ENCODE assay signal across 8 mouse cellular contexts in the genomic region with DNA sequence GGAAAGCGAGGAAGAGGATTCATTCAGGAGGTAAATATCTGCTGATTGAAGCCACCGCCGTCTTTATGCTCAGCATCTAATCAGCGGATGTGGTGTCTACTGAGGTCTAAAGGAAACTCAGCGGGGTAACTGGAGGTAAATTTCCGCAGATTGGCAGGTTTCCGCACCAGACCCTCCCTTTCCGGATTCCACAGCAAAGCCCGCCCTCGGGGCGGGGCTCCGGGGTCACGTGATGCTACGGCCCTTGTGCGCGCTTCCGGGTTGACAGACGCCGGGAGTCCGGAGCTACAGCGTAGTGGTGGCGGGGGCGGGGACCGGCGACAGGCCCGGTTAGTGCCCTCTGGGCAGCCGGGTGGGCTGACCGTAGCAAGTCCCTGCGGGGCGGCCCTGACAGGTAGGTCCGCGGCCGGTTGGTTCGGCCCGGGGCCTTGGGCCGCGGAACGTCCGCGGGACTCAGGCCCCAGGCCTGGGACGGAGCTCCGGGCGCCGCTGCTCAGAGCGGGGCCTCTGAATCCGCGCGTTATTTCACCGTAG. TPM values are rescaled to one million over a fixed set of nuclear protein-coding genes. Genes with fewer than 3 reads are reported as not detected.
DNase-seq lines count a peak whose midpoint lies in the region; ATAC-seq and TF ChIP-seq lines count a peak whose summit lies in the region.

A gene (plus strand): TSS at position 247 of the 534 bp plus-strand sequence.

- no peaks in the 10 kb centered on the region for H3K9me3 ChIP-seq in embryonic facial prominence, embryonic 14.5 days (ENCODE audit: control insufficient read depth, low read length)
- H3K9me3 ChIP-seq in limb, embryonic 13.5 days: no peaks in the 10 kb centered on the region
- H3K9me3 ChIP-seq in midbrain, embryonic 16.5 days (replicated peaks; ENCODE audit: control insufficient read depth, low read length, poor library complexity, severe bottlenecking): no peaks in the 10 kb centered on the region

- H3K4me3 ChIP-seq in embryonic facial prominence, embryonic 14.5 days (ENCODE audit: low read depth, low read length): peak within 1 kb of the TSS; percentile 94
- H3K4me3 ChIP-seq in heart, adult 2 months: peak within 1 kb of the TSS; percentile 81
- H3K4me3 ChIP-seq in limb, embryonic 13.5 days: peak within 1 kb of the TSS; percentile 83
- H3K4me3 ChIP-seq in midbrain, embryonic 16.5 days (ENCODE audit: low read depth, low read length): peak within 1 kb of the TSS; percentile 64

- peak within 1 kb of the TSS; percentile 63 for H3K4me2 ChIP-seq in embryonic facial prominence, embryonic 14.5 days (ENCODE audit: low read depth, low read length)
- H3K4me2 ChIP-seq in limb, embryonic 13.5 days (replicated peaks): peak within 1 kb of the TSS; percentile 77
- peak within 1 kb of the TSS; percentile 63 for H3K4me2 ChIP-seq in midbrain, embryonic 16.5 days (ENCODE audit: low read length)

- H3K9ac ChIP-seq in embryonic facial prominence, embryonic 14.5 days (ENCODE audit: low read depth, low read length): peak within 1 kb of the TSS; percentile 87
- peak within 1 kb of the TSS; percentile 96 for H3K9ac ChIP-seq in heart, adult 2 months (ENCODE audit: low read depth, low read length)
- peak within 1 kb of the TSS; percentile 77 for H3K9ac ChIP-seq in limb, embryonic 13.5 days
- H3K9ac ChIP-seq in midbrain, embryonic 16.5 days (ENCODE audit: low read depth, low read length): peak within 1 kb of the TSS; percentile 79

- DNase-seq in 3T3-L1 (ENCODE audit: low read depth, low spot score): peak; percentile 95
- peak; percentile 86 to 87 for DNase-seq in adrenal gland, postnatal 4 days (ENCODE audit: low spot score in 2 of 2)
- DNase-seq in embryonic facial prominence, embryonic 14.5 days (ENCODE audit: low spot score): peak; percentile 97
- peak; percentile 96 for DNase-seq in heart, adult 2 months
- peak; percentile 96 for DNase-seq in kidney, adult 8-10 months
- DNase-seq in spleen, postnatal 10 days (ENCODE audit: low spot score in 2 of 2): peak; percentile 95 to 99

- H3K27me3 ChIP-seq in embryonic facial prominence, embryonic 14.5 days (replicated peaks; ENCODE audit: control insufficient read depth, insufficient read depth, low read length): no peaks in the 10 kb centered on the region
- H3K27me3 ChIP-seq in heart, adult 2 months (ENCODE audit: control insufficient read depth, insufficient read depth, low read length): no peaks in the 10 kb centered on the region
- H3K27me3 ChIP-seq in limb, embryonic 13.5 days: no peaks in the 10 kb centered on the region
- H3K27me3 ChIP-seq in midbrain, embryonic 16.5 days (ENCODE audit: control insufficient read depth, insufficient read depth, low read depth, low read length): no peaks in the 10 kb centered on the region

- peaks cover 31% of the 10 kb centered on the region for H3K36me3 ChIP-seq in embryonic facial prominence, embryonic 14.5 days (ENCODE audit: control insufficient read depth, insufficient read depth, low read length)
- no peaks in the 10 kb centered on the region for H3K36me3 ChIP-seq in heart, adult 2 months (ENCODE audit: control insufficient read depth, insufficient read depth, low read length)
- H3K36me3 ChIP-seq in limb, embryonic 13.5 days: peaks cover 37% of the 10 kb centered on the region
- H3K36me3 ChIP-seq in midbrain, embryonic 16.5 days (ENCODE audit: control insufficient read depth, insufficient read depth, low read length): peaks cover 3% of the 10 kb centered on the region; the same call in 1 of the 2 replicates

- TF ChIP-seq CTCF in heart, adult 2 months (IDR thresholded peaks at IDR 0.05): no peak

- TF ChIP-seq POLR2A in heart, adult 2 months (IDR thresholded peaks at IDR 0.05; ENCODE audit: insufficient read depth, low read depth, low read length): peak; percentile 92

- no peaks in the 10 kb centered on the region for H3K4me1 ChIP-seq in embryonic facial prominence, embryonic 14.5 days (ENCODE audit: control insufficient read depth, insufficient read depth, low read length)
- H3K4me1 ChIP-seq in heart, adult 2 months (ENCODE audit: control insufficient read depth, insufficient read depth, low read length): peaks cover 2% of the 10 kb centered on the region; the same call in 1 of the 2 replicates
- H3K4me1 ChIP-seq in limb, embryonic 13.5 days: peaks cover 12% of the 10 kb centered on the region
- peaks cover 28% of the 10 kb centered on the region for H3K4me1 ChIP-seq in midbrain, embryonic 16.5 days (ENCODE audit: control insufficient read depth, insufficient read depth, low read length)

- WGBS in embryonic facial prominence, embryonic 14.5 days: under 1% methylated on average over 44 of the region's 49 CpGs
- WGBS in heart, adult 2 months: under 1% methylated on average over 49 of the region's 49 CpGs
- WGBS in limb, embryonic 13.5 days: under 1% methylated on average over 48 of the region's 49 CpGs
- under 1% methylated on average over 49 of the region's 49 CpGs for WGBS in midbrain, embryonic 16.5 days

- peak within 1 kb of the TSS; percentile 80 for H3K27ac ChIP-seq in embryonic facial prominence, embryonic 14.5 days (replicated peaks; ENCODE audit: low read depth, low read length)
- H3K27ac ChIP-seq in heart, adult 2 months: peak within 1 kb of the TSS; percentile 90
- peak within 1 kb of the TSS; percentile 45 for H3K27ac ChIP-seq in limb, embryonic 13.5 days
- peak within 1 kb of the TSS; percentile 86 for H3K27ac ChIP-seq in midbrain, embryonic 16.5 days (ENCODE audit: low read length)

- ATAC-seq in embryonic facial prominence, embryonic 14.5 days (ENCODE audit: low read depth): peak; percentile 94
- peak; percentile 91 for ATAC-seq in limb, embryonic 13.5 days (ENCODE audit: low FRiP score, low read depth)
- ATAC-seq in midbrain, embryonic 16.5 days: peak; percentile 97

- no peaks in the 10 kb centered on the region for H3K79me2 ChIP-seq in heart, adult 2 months (replicated peaks; ENCODE audit: control insufficient read depth, insufficient read depth, low read length)

- intact Hi-C loops in heart, adult 2 months (cut with DNase I): loop anchor here (1.0 kb wide), 2 partner anchors 27 to 40 kb away; a partner anchor contains a TSS

- TF ChIP-seq EP300 in heart, adult 2 months (IDR thresholded peaks at IDR 0.05; ENCODE audit: insufficient read depth, low read depth, low read length): 0 out of 2 replicates have a peak, but pooled peaks have one; percentile 51

RNA-seq across cellular contexts. Expression of the gene that starts here (rescaled TPM):
- total RNA-seq in adrenal gland, postnatal 4 days (2021): 10 to 100 TPM; 24.5 to 28.0 TPM
- 15.4 and 16.6 TPM in 2 replicates for polyA plus RNA-seq in embryonic facial prominence, embryonic 14.5 days (2014; fragmentation: Nextera tagmentation; extraction: Ambion mirVana)
- total RNA-seq in heart, adult 2 months (2021): 1 to 10 TPM; 6.9 to 7.9 TPM
- polyA plus RNA-seq in heart, adult 2 months (2012; rRNA removed): 6.0 and 8.7 TPM in 2 replicates
- polyA plus RNA-seq in limb, embryonic 13.5 days (2015; fragmentation: Nextera tagmentation; extraction: Ambion mirVana): 20.7 and 21.1 TPM in 2 replicates
- 19.3 and 20.0 TPM in 2 replicates for polyA plus RNA-seq in midbrain, embryonic 16.5 days (2015; fragmentation: Nextera tagmentation; extraction: Ambion mirVana)

Comparison
In these comparisons a context has a peak if more than half of its experiments do, and no peak if none do; other contexts are left out.
1. Peak in every context shown above with its lines: DNase-seq, ATAC-seq, H3K4me3 ChIP-seq and H3K27ac ChIP-seq.